In genomic region chr16:86404309-86404708, GRCm38 (mm10) we compare ENCODE assay signal across 30 mouse cellular contexts.
DNase-seq lines count a peak whose midpoint lies in the region; ATAC-seq and TF ChIP-seq lines count a peak whose summit lies in the region.
"Had no signal": no experiment of that assay in that cellular context is flagged by ENCODE, and none has a peak within 500 bp of the region (broad histone marks: within the 10 kb centered on the region; RNA-seq: fewer than 3 reads in every experiment).

No protein-coding gene starts in this region.

- DNase-seq in kidney, adult 2 months, result peak; percentile 74
- DNase-seq in kidney, postnatal 14 days, result no peak
- DNase-seq in kidney, postnatal 10 days, result no peak
- no peak for DNase-seq in cerebellum, postnatal 36 days
- DNase-seq in thymus, adult 2 months, result no peak
- DNase-seq: adrenal gland, adult 2 months; adrenal gland, postnatal 14 days; B cell, adult 2 months; cerebellum, adult 11 months; cerebellum, adult 2 months; cerebellum, adult 9-11 months; cerebellum, postnatal 25 days; embryo, embryonic 11 days; gastrocnemius, postnatal 10 days; gastrocnemius, postnatal 36 days; heart, adult 2 months; heart, postnatal 14 days; heart, postnatal 4 days had no signal

- no peak overlapping the region for H3K4me3 ChIP-seq in kidney, adult 2 months (ENCODE audit: insufficient read depth, low read depth, low read length)
- H3K4me3 ChIP-seq in kidney, embryonic 15.5 days (replicated peaks), result no peak overlapping the region
- H3K4me3 ChIP-seq in kidney, embryonic 16.5 days (ENCODE audit: low read length), result no peak overlapping the region
- no peak overlapping the region for H3K4me3 ChIP-seq in thymus, adult 2 months (ENCODE audit: control insufficient read depth, insufficient read depth, low read length)
- H3K4me3 ChIP-seq: embryonic facial prominence, embryonic 10.5 days; embryonic facial prominence, embryonic 13.5 days; erythroblast, embryonic 14.5 days; forebrain, embryonic 12.5 days; forebrain, embryonic 15.5 days; heart, adult 2 months; heart, embryonic 10.5 days; heart, embryonic 13.5 days had no signal

- H3K9me3 ChIP-seq in kidney, embryonic 15.5 days (replicated peaks), result no peaks in the 10 kb centered on the region
- no peaks in the 10 kb centered on the region for H3K9me3 ChIP-seq in kidney, embryonic 16.5 days (ENCODE audit: low read length)
- H3K9me3 ChIP-seq: embryonic facial prominence, embryonic 10.5 days; embryonic facial prominence, embryonic 13.5 days; forebrain, embryonic 12.5 days; forebrain, embryonic 15.5 days; G1E; heart, embryonic 10.5 days; heart, embryonic 13.5 days had no signal

- H3K9ac ChIP-seq in kidney, embryonic 15.5 days, result no peak overlapping the region
- H3K9ac ChIP-seq in kidney, embryonic 16.5 days (replicated peaks; ENCODE audit: low read length), result no peak overlapping the region
- H3K9ac ChIP-seq: embryonic facial prominence, embryonic 13.5 days; forebrain, embryonic 12.5 days; forebrain, embryonic 15.5 days; heart, embryonic 13.5 days; hindbrain, embryonic 14.5 days had no signal

- no peaks in the 10 kb centered on the region for H3K36me3 ChIP-seq in kidney, adult 2 months (ENCODE audit: control insufficient read depth, insufficient read depth, low read length)
- H3K36me3 ChIP-seq in kidney, embryonic 15.5 days, result no peaks in the 10 kb centered on the region
- no peaks in the 10 kb centered on the region for H3K36me3 ChIP-seq in kidney, embryonic 16.5 days (ENCODE audit: insufficient read depth, low read length)
- H3K36me3 ChIP-seq in thymus, adult 2 months (ENCODE audit: control insufficient read depth, insufficient read depth, low read length), result no peaks in the 10 kb centered on the region
- H3K36me3 ChIP-seq: embryonic facial prominence, embryonic 10.5 days; embryonic facial prominence, embryonic 13.5 days; forebrain, embryonic 12.5 days; forebrain, embryonic 15.5 days; G1E; heart, embryonic 10.5 days; heart, embryonic 13.5 days had no signal

- no peaks in the 10 kb centered on the region for H3K27me3 ChIP-seq in kidney, adult 2 months (replicated peaks; ENCODE audit: control insufficient read depth, insufficient read depth, low read length)
- no peaks in the 10 kb centered on the region for H3K27me3 ChIP-seq in kidney, embryonic 15.5 days
- H3K27me3 ChIP-seq in kidney, embryonic 16.5 days (ENCODE audit: insufficient read depth, low read length), result no peaks in the 10 kb centered on the region
- H3K27me3 ChIP-seq in thymus, adult 2 months (ENCODE audit: control insufficient read depth, insufficient read depth, low read length), result no peaks in the 10 kb centered on the region
- H3K27me3 ChIP-seq: CH12.LX; embryonic facial prominence, embryonic 13.5 days; forebrain, embryonic 12.5 days; forebrain, embryonic 15.5 days; heart, embryonic 13.5 days had no signal

- no peak overlapping the region for H3K27ac ChIP-seq in kidney, adult 2 months (ENCODE audit: insufficient read depth, low read depth, low read length)
- no peak overlapping the region for H3K27ac ChIP-seq in kidney, embryonic 15.5 days
- no peak overlapping the region for H3K27ac ChIP-seq in kidney, embryonic 16.5 days (ENCODE audit: low read length)
- H3K27ac ChIP-seq in thymus, adult 2 months (ENCODE audit: control insufficient read depth, insufficient read depth, low read length), result no peak overlapping the region
- H3K27ac ChIP-seq: embryonic facial prominence, embryonic 10.5 days; embryonic facial prominence, embryonic 13.5 days; forebrain, embryonic 12.5 days; forebrain, embryonic 15.5 days; heart, adult 2 months; heart, embryonic 10.5 days; heart, embryonic 13.5 days; hindbrain, embryonic 14.5 days had no signal

- H3K4me1 ChIP-seq in kidney, adult 2 months (ENCODE audit: control insufficient read depth, insufficient read depth, low read length), result no peaks in the 10 kb centered on the region; the same call in 1 of the 2 replicates
- no peaks in the 10 kb centered on the region for H3K4me1 ChIP-seq in kidney, embryonic 15.5 days
- no peaks in the 10 kb centered on the region for H3K4me1 ChIP-seq in kidney, embryonic 16.5 days (ENCODE audit: insufficient read depth, low read length)
- no peaks in the 10 kb centered on the region for H3K4me1 ChIP-seq in thymus, adult 2 months (replicated peaks; ENCODE audit: control insufficient read depth, insufficient read depth, low read length)
- H3K4me1 ChIP-seq: embryonic facial prominence, embryonic 10.5 days; embryonic facial prominence, embryonic 13.5 days; forebrain, embryonic 12.5 days; forebrain, embryonic 15.5 days; heart, embryonic 10.5 days; heart, embryonic 13.5 days had no signal

- TF ChIP-seq POLR2A in kidney, adult 2 months (IDR thresholded peaks at IDR 0.05; ENCODE audit: low read depth, low read length), result no peak
- no peak for TF ChIP-seq POLR2A in thymus, adult 2 months (IDR thresholded peaks at IDR 0.05; ENCODE audit: control insufficient read depth, extremely low read depth, insufficient read depth, low read length, poor library complexity)

- no peak overlapping the region for H3K4me2 ChIP-seq in kidney, embryonic 15.5 days
- H3K4me2 ChIP-seq in kidney, embryonic 16.5 days (replicated peaks; ENCODE audit: low read depth, low read length), result no peak overlapping the region
- H3K4me2 ChIP-seq: embryonic facial prominence, embryonic 13.5 days; forebrain, embryonic 12.5 days; forebrain, embryonic 15.5 days; heart, embryonic 13.5 days; hindbrain, embryonic 14.5 days had no signal

- peak; percentile 90 for ATAC-seq in kidney, embryonic 15.5 days (replicated peaks; ENCODE audit: low FRiP score)
- peak; percentile 93 for ATAC-seq in kidney, embryonic 16.5 days (ENCODE audit: low FRiP score, low TSS enrichment)
- ATAC-seq: forebrain, embryonic 15.5 days had no signal

- no peak for TF ChIP-seq CTCF in kidney, adult 2 months (conservative IDR thresholded peaks at IDR 0.05; ENCODE audit: insufficient read depth, insufficient read length, low read depth, low read length)
- no peak for TF ChIP-seq CTCF in thymus, adult 2 months (IDR thresholded peaks at IDR 0.05; ENCODE audit: borderline replicate concordance, control insufficient read depth, extremely low read depth, insufficient read depth, low read length, poor library complexity)

- WGBS in kidney, adult 2 months, result 30% methylated on average over 2 of the region's 2 CpGs
- 66% methylated on average over 2 of the region's 2 CpGs for WGBS in kidney, embryonic 15.5 days
- 56% methylated on average over 2 of the region's 2 CpGs for WGBS in kidney, embryonic 16.5 days
- 94% methylated on average over 2 of the region's 2 CpGs for WGBS in thymus, adult 2 months
